Mouse (Mus musculus): ENCODE results near the gene Gabpb1.

DNA sequence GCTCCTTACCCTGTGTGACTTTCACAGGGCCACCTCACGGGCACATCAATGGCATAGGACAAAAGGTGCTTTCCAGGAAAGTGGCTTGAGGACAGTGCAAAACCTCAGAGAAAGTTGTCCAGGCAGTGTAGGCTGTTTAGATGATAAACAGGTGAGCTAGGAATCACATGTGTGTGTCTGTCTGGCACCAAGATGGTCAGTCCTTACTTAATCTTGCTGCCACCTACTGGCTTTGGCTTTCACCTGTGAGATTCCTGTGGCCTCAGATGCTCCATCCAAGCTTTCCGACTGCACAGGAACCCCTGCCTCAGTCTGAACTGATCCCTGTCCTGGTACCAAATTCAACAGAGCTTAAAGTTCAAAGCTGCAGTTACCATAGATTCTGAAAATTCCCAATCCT is 77.8 kb downstream of the Gabpb1 start:
- TF ChIP-seq CTCF (IDR thresholded peaks at IDR 0.05; ENCODE audit: low read depth) (peak; percentile 14; the same call in 1 of the 2 replicates), EP300 (IDR thresholded peaks at IDR 0.05; ENCODE audit: low read depth) (no peak)
